Mouse (Mus musculus): Measurements from ENCODE around the gene Adamtsl5.

DNA sequence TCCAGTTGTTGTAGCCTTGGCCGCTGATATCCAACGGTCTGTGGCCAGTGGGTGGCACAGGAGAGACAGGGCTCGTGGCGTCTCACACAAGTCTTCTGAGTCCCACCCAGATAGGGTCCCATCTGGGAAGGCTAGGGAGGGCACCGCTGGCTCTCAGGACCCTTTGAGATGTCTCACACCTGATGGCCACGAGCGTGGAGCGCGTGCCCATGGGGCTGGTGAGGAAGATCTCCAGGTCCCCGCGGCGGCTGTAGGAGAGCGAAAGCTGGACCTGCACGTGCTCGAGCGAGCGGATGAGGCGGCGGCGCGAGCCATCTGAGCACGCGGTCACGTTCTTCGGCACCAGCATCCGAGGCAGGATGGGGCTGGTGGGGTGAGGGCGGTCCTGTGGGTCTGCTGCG is 25.4 kb downstream of the Adamtsl5 start:
- TF ChIP-seq CTCF (IDR thresholded peaks at IDR 0.05; ENCODE audit: borderline replicate concordance, insufficient read depth, low read length) (peak; percentile 35; the same call in 1 of the 2 replicates), POLR2A (IDR thresholded peaks at IDR 0.05; ENCODE audit: low read depth, low read length) (no peak)

All from embryonic fibroblast, embryonic 13.5 days (primary cell).